Mouse (Mus musculus) frontal cortex, adult (tissue): ENCODE measurements at regions not wholly inside any gene's neighbourhood (a gene's known extent, or its start where the extent isn't known, plus 50 kb on each side); places are given as distances from the start of the nearest gene placed in this dataset.

Experiments
- ATAC-seq: cut with Nextera tagmentation; 2 replicates; pipeline ENCODE4 v1.9.2; 2017; ENCODE audit warnings: mild to moderate bottlenecking, moderate library complexity, mixed read lengths; ENCODE audit not compliant: low TSS enrichment

DNA sequence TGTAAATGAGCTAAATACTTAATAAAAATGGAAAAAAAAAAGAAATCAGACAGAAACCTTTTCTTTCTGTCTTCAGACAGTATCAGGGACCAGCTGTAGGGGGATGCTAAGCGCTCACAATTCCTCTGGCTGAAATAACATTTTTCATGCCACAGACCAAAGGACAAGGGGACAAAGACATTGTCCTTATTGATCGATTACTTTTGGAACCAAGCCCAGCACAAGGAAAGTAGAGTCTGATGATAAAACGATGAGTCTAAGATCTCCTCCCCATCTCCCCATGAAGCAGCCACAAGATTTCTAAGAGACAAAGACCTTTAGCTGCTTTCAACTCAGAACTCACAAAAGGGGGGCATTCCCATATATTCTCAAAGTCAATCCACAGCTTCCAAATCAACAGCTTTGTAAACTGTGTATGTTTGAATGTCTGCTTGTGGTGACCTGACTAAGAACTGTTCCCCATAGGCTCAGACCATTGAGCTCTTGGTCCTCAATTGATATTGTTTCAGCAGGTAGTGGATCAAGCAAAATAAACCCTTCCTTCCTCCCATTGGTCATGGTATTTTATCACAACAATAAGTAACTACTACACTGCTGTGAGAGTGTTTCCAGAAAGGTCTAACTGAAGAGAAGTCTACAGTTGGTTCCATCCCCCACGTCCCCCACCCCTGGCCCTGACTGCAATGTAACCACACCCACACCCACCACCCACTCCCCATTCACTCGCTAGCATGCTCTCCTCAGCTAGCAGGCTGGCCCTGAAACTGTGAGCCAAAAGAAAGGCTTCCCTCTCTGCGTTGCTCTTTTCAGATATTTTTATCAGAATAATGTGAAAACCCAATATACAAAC lies 331.4 kb upstream of the Spred2 start:
- ATAC-seq: no peak

DNA sequence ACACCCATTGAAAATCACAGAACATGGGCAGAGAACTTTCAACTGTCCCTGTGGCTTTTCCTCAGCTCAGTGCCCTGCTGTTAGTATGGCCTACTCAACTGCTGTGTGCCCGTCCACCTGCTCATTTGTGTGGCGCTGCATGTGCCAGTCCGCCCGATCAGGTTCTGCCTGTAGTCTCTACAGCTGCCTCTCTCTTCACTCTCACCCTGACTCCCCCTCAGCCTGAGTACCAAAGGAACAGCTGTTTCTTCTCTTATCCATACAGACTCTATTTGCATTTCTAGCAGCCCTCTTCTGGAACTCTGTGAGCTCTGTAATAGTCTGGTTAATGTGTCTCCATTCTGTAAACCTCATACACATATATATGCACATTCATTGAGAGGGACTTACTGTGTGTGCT lies 329.1 kb upstream of the Spred2 start:
- peak; percentile 23; the same call in 1 of the 2 replicates for ATAC-seq

DNA sequence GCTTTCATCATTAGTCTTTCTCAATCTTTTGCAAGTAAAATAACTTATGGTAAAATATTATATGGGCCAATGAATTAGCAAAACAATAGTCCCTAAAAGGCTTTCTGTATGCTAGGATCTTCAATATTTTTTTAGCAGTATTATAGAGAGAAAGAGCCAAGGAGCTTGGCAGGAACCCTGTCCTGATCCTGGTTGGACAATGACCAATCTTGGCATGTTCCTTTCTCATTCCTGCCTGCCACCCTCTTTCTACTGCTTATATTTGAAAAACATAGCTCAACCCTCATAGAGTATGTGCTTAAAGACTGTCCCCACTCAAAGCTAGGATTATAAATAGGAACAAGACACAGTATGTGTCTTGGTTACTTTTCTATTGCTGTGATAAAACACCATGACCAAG lies 327.8 kb upstream of the Spred2 start:
- ATAC-seq: no peak

DNA sequence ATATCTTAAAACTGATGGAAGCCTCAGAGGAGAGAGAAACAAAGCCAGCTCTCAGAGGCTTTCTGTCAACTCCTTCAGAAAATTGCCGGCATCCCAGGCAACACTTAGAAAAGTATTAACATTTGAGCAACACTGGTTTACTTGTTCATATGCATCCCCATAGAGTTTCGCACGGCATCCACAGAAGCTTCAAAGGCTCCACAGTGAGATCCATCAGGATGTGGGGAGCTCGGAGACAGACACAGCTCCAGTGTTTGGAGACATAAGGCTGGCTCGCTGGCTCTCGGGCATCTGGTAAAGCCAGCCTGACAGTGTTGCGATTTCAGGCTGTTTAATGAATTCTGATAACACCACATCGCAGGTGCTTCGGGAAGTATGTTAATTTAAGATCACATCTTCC lies 324.7 kb upstream of the Spred2 start:
- ATAC-seq: no peak

DNA sequence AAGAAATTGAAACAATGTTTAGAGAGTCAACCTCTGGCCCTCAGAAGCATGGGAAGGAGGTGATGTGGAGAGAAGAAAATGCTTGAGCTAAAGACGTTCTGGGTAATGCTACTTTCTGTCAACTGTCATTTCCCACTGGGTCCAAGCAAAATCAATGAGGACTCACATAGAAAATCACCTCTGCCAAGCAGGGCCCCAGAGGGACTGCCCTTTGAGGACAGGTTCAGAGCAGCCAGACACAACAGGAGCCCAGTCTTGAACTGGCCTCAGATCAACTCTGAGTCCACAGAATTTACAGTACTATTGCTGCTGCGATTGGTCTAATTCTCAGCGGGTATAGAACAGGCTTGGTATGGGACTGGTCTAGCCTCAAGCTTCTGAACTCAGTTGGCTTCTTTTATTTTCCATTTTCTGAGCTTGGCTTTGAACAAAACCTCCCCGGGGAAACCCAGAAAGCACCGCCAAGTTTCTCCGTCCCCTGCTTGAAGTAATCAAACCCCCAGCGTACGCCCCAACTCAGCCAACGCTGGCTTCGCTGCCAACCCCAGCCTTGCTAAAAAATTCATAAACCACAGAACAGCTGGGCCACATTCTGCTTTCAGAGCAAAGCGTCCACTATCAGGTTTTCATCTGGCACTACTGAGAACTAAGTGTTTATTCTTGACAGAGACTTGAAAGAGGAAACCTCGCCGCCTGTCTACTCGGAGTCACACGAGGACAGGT lies 322.8 kb upstream of the Spred2 start:
- ATAC-seq: peak; percentile 27; the same call in 1 of the 2 replicates

DNA sequence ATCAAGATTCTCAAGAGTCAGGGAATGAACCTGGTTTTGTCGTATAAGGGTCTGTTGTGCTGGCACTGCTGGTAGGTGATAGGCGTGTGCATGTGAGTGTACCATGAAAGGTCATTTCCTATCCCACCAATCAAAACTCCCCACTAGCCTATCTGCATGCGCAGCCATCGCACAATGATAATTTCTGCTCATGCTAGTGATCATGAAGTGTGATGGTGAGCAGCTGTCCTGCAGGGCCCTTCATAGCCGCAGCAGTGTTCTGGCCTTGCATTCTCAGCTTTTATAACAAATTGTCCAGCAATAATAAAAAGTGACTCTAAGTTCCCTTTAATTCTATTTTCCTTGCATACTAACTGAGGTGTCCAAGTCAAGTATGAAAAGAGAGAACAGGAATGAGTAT lies 321.7 kb upstream of the Spred2 start:
- ATAC-seq: no peak

DNA sequence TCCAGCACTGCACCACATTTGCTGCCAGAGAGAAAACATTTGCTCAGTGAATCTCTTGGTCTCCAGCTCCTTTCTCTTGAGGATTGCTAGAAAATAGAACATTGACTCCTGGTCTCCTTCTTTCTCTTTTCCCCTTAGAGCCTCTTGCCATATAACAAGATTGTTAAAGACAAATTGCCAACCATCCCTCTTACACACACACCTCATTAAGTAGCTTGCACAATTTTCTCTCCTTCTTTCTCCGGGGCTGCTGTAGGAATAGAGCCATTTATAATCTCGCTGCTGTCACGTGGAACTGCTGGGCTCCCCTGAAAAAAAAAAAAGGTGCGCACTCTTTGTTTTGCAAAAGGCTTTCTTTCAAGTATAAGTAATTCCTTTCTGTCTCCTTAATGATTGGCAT lies 318.6 kb upstream of the Spred2 start:
- ATAC-seq: no peak

DNA sequence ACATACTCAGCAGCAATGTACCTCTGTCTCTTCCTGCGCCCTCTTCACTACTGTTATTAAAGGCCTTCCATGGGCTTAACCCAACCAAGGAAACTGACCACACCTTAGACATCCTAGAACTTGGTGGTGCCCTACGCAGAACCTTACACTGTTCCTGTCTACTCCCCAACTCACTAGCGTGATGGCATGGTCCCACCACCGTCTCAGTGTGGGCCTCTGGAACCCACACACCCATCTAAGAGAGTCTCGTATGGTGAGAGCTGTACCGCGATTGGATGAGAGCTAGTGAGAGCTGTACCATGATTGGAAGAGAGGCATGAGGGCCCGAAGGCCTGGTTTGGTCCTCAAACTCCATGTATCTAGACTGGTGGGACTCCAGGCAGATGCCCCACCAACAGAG lies 317.2 kb upstream of the Spred2 start:
- ATAC-seq: no peak

DNA sequence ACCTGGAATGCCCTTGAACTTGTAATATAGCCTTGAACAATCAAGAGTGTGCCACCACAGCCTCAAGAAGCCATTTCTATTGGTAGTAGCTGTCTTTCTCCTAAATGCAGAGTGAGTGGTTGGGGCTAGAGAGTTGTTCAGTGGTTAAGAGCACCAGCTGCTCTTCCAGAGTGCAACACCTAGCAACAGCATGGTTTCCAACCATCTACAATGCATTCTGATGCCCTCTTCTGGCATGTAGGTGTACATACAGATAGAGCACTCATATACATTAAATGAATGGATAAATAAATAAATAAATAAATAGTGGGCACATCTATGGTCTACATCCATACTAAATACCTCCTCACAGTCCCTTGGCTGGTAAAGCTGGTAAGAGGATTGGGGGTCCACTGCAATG lies 316.2 kb upstream of the Spred2 start:
- no peak for ATAC-seq

DNA sequence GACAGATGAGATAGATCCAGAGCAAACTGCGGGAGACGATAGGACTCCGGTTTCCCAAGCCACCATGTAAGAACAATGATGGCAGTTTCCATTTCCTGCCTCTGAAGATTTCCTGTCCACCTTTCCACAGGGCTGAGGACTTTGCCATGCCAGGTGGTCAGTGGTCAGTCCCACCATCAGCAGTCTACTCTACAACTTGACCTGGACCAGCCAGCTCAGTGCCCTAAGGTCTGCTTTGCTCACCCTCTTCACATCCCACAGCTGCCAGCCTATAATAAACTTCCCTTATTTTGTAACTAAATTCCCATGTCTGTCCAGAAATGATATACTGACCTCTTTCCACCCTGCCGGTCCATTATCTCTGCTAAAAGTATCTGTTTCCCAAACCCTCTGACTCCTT lies 315.7 kb upstream of the Spred2 start:
- no peak for ATAC-seq

DNA sequence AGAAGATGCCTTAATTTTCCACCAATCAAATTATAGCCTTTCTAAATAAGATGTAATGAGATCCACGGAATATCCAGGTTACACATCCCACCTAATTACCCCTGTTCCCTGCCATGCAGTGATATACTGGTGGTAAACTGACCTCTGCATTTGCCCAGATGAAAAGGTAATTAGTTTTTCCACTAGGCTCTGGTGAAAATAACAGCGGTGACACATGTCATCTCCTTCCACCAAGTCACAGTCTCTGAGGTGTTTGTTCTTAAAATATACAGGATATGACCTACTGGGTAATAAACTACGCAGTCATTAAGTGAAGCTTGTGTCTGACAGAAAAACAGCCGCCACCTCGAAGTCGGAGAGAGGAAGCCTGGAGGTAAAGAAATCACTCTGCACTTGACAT lies 313.6 kb upstream of the Spred2 start:
- no peak for ATAC-seq

DNA sequence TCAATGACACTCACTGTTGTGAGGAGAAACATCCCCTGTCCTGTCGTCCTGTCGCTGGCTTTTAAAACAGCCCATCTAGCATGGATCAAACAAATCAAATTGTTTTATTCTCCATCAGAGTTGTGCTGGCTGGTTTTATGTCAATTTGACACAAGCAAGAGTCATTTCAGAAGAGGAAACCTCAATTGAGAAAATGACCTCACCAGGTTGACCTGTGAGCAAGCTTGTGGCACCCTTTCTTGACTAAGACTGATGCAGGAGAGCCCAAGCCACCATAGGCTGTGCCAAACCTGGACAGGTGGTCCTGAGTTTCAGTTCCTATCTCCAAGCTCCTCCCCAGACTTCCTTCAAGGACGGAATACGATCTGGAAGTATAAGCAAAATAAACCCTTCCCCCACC lies 313.0 kb upstream of the Spred2 start:
- no peak for ATAC-seq

DNA sequence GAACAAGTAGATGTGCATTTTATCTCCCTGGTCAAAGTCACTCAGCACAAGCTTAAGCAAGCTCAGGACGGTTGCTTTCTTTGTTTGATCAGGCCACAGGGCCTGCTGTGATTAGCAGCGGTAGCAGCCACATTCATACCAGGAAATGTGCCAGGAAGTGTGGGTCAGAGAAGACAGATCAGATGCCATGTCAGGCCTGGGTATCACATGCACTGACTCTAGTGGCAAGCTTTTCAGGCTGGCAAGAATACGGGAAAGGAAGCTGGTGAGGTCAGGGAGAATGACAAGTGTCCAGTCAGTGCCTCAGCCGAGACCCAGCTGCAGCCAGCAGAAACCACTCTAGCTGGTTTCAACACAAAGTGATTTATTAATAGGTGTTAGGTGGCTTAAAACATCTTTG lies 307.7 kb upstream of the Spred2 start:
- no peak for ATAC-seq

DNA sequence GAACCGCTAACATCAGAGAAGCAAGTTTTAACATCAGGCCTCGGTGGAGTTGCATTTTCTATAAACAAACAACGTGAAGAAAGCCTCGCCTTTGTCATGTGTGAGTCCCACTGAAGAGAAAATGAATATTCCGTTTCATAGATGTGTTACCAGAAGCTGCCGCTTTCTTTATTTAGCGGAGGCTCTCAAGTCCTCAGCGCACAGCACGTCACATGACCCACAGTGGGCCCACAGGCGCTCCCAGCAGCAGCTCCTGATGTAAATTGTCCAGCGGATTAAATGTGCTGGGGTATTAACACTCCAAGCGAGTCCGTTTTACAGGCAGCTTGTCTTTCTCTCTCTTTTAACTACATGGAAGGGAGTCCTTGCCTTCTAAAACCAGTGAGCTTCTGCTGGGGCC lies 304.7 kb upstream of the Spred2 start:
- peak; percentile 55 for ATAC-seq

DNA sequence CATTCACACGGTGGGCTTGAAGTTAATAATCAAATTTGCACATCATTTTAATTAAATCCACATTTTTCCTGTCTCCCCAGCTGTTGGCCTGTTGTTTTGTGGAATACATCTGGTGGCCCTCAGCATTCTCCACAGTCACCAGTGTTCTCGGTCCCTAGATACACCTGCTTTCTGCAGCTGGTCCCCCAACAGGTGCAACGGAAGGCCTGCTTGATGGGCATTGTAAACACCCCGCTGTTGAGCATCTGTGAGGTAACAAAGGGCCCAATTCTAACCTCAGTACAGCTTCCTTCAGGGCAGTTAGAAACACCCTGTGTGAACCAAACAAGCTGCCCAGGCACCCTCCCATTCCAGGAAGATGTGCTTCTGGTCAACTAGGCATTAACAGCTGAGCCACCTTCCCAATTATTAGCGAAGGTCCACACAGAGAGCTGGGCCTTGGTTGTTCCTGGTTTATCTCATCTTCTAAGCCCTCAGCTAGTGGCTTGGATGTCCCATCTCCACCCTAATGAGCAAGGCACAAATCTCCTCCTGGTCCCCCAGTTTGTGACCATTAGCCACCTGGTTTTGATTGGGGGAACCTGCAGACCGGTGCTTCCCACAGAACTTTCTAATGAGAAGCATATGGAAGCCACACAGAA lies 293.0 kb upstream of the Spred2 start:
- ATAC-seq: no peak

DNA sequence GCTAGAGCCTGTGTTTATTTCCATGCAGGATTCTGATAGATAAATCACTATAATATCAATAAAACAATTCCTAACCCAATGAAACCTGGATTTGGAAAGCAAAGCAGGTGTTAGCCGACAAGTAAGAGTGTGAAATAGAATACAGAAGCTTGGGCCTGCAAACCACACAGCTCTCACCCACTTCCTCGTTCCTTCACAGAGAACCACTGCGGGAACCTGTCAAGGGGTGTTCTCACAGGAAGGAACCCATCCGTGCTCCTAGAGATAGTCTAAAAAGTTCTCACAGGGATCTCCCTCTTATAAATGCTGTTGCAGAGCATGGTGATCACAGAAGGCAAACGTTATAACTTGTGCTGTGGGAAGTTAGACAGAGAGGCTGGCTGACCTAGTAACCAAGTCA lies 291.7 kb upstream of the Spred2 start:
- no peak for ATAC-seq

DNA sequence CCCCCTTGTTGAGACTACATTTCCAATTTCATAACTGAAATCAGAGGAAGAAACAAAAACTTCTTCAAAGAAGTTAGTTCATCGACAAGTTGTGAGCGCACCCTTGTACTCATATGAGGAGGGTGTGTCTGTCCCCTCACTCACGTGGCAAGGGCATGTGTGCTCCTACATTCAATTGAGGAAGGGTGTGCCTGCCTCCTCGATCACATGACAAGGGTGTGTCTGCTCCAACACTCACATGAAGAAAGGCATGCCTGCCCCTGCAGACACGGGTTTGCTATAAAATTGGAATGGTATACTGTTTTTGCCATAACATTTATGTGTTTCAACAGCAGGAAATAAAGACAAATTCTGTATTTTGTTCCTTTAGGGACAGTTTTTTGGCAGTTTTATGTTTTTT lies 290.6 kb upstream of the Spred2 start:
- no peak for ATAC-seq

DNA sequence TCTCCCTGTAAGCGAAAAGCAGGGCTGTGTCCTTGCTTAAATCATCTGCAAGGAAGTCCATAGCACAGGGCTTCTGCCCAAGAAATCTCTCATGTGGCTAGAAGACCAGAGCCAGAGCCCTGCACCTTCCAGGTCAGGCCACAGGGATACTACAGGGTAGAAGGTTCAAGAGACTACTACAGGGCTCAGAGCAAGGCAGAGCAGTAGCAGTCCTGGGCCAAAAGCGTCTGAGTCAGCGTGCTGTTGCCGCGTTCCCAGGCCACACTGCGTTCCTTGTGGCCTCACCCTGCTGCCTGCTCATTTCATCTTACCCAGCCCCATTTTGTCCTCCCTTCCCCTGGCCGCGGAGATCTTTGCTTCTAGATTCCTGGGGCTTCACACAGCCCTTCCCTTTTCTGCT lies 283.0 kb upstream of the Spred2 start:
- no peak for ATAC-seq

DNA sequence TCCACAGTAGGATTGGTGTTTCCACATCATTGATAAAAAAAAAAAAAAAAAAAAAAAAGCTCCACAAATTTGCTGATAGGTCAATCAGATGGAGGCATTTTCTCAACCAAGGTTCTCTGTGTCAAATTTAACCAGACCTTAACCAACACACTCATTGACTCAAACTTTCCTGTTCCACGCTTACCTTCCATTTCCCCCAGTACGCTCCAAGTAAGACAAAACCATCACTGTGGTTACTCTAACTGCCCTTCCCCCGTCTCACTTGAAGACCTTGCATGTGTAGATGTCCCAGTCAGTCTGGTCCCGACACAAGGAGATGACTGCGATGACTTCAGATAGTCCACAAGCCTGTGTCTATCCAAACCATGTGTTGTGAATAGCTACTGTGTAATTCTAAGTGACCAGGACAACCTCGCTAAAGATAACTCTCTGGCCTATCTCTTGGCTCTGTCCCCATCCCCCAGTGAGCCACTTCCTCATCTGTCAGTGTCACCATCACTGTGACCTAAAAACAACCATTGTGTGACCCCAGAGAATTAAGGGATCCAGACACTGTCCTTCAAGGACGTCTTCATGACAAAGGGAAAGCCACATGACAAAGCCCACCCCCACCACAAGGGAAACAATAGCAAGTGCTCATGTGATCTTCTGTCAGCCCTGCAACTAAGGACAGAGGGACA lies 279.9 kb upstream of the Spred2 start:
- no peak for ATAC-seq

DNA sequence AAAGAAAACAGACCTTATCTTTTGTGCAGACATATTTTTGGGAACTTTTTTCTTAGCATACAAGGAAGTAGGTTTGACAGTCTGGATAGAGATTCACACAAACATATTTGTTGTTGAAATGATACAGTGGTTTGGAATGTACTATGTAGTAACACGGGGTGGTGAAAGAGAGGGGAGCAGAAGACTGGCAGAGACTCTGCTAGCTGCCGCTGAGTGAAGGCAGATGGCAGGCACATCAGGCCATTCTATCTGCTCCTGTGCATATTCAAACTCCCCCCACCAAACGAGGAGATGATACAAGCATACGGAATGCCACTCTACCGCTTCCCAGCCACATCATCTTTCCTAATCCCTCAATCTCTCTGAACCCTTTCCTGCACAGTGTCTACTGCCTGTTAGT lies 279.1 kb upstream of the Spred2 start:
- no peak for ATAC-seq

DNA sequence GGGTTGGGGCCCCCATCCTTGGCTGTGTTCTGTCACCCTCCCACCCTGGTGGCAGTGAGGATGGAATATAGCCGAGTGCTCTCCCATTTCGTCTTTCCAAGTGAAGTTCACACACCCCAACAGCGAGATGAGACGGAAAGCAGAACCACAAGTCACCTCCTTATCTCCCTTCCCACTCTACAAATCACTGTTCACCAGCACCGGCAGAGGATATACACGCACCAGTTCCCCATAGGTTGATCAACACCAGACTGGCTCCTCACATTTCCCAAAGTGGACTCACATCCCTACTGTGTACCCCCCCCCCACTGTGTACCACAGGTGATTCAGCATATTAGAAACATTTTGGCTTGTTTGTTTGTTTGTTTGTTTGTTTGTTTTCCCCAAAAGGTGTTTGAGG lies 272.7 kb upstream of the Spred2 start:
- no peak for ATAC-seq

DNA sequence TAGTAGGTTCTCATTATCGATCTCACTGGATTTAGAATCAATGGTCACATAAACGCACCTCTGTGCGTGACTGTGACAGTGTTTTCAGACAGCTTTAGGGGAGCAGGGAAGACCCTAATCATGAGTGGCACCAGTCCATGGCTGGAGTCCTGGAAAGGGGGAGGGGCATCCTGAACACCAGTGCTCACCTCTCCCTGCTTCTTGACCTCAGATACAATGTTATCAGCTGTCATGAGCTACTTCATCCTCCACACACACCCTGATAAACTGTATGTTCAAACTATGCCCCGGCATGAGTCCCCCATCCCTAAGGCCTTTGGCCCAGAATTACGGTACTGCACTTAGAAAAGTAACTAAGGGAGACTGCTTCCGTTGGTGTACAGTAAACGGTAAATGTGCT lies 272.2 kb upstream of the Spred2 start:
- ATAC-seq: no peak
